22 mouse cellular contexts compared by ENCODE assay signal in genomic region chr5:72205271-72205670, GRCm38 (mm10). TPM values are rescaled to one million over a fixed set of nuclear protein-coding genes. Genes with fewer than 3 reads are reported as not detected.
DNase-seq lines count a peak whose midpoint lies in the region; ATAC-seq and TF ChIP-seq lines count a peak whose summit lies in the region.
"Had no signal": no experiment of that assay in that cellular context is flagged by ENCODE, and none has a peak within 500 bp of the region (broad histone marks: within the 10 kb centered on the region; RNA-seq: fewer than 3 reads in every experiment).

No protein-coding gene starts in this region.

- no peak for TF ChIP-seq EP300 in lung, postnatal 0 days (IDR thresholded peaks at IDR 0.05)
- no peak for TF ChIP-seq EP300 in CH12.LX (IDR thresholded peaks at IDR 0.05; ENCODE audit: low read length)

- ATAC-seq in embryonic facial prominence, embryonic 13.5 days (ENCODE audit: insufficient number of reproducible peaks, insufficient read depth, low FRiP score, low TSS enrichment, low read depth) = no peak
- ATAC-seq in kidney, embryonic 16.5 days (ENCODE audit: low FRiP score, low TSS enrichment) = no peak
- no peak for ATAC-seq in lung, postnatal 0 days
- ATAC-seq: forebrain, embryonic 14.5 days; hindbrain, embryonic 16.5 days had no signal

- TF ChIP-seq CTCF in lung, postnatal 0 days (IDR thresholded peaks at IDR 0.05) = no peak
- TF ChIP-seq CTCF in CH12.LX (conservative IDR thresholded peaks at IDR 0.05 in 1 of 2, IDR thresholded peaks at IDR 0.05 in 1 of 2; ENCODE audit: low read depth in 2 of 2, low read length in 2 of 2) = no peak

- H3K79me2 ChIP-seq in CH12.LX (replicated peaks; ENCODE audit: control insufficient read depth, extremely low read depth, insufficient read depth, poor library complexity, severe bottlenecking) = peaks cover 58% of the 10 kb centered on the region

- no peaks in the 10 kb centered on the region for H3K36me3 ChIP-seq in embryonic facial prominence, embryonic 13.5 days
- H3K36me3 ChIP-seq in embryonic facial prominence, embryonic 10.5 days (replicated peaks) = no peaks in the 10 kb centered on the region
- H3K36me3 ChIP-seq in kidney, embryonic 16.5 days (ENCODE audit: insufficient read depth, low read length) = no peaks in the 10 kb centered on the region
- H3K36me3 ChIP-seq in lung, postnatal 0 days (ENCODE audit: insufficient read depth, low read length) = no peaks in the 10 kb centered on the region
- H3K36me3 ChIP-seq in CH12.LX (replicated peaks in 1 of 2; ENCODE audit: control insufficient read depth in 1 of 2, insufficient read depth in 1 of 2, low read length in 1 of 2) = peaks cover 5 to 28% of the 10 kb centered on the region in 2 experiments
- H3K36me3 ChIP-seq: embryonic facial prominence, embryonic 15.5 days; forebrain, embryonic 10.5 days; heart, embryonic 13.5 days; hindbrain, embryonic 12.5 days had no signal

- TF ChIP-seq POLR2A in CH12.LX (IDR thresholded peaks at IDR 0.05; ENCODE audit: low read depth, low read length) = no peak

- H3K4me2 ChIP-seq in embryonic facial prominence, embryonic 13.5 days = peak overlapping the region; percentile 37
- 0 out of 2 replicates have a peak overlapping the region, but pooled peaks have one; percentile 23 for H3K4me2 ChIP-seq in kidney, embryonic 16.5 days (replicated peaks; ENCODE audit: low read depth, low read length)
- H3K4me2 ChIP-seq in lung, postnatal 0 days (replicated peaks; ENCODE audit: low read depth, low read length) = peak overlapping the region; percentile 11; the same call in 1 of the 2 replicates
- peak overlapping the region; percentile 82 for H3K4me2 ChIP-seq in CH12.LX (ENCODE audit: insufficient read depth, low read depth, poor library complexity, severe bottlenecking)

- no peak overlapping the region for H3K4me3 ChIP-seq in embryonic facial prominence, embryonic 13.5 days
- no peak overlapping the region for H3K4me3 ChIP-seq in embryonic facial prominence, embryonic 10.5 days
- H3K4me3 ChIP-seq in kidney, embryonic 16.5 days (ENCODE audit: low read length) = no peak overlapping the region
- H3K4me3 ChIP-seq in lung, postnatal 0 days (ENCODE audit: low read depth, low read length) = no peak overlapping the region
- peak overlapping the region; percentile 4 to 65 (median 31) for H3K4me3 ChIP-seq in CH12.LX (replicated peaks in 1 of 3; ENCODE audit: low read depth in 2 of 3, low read length in 2 of 3, poor library complexity in 1 of 3)
- H3K4me3 ChIP-seq: erythroblast, embryonic 14.5 days; forebrain, embryonic 10.5 days; hindbrain, embryonic 12.5 days had no signal

- dilution Hi-C loops in CH12.LX (cut with MboI; ENCODE audit: extremely low pct_ligation_motif_present, extremely low pct_unique_long_range_greater_than_20kb, low sequenced_read_pairs) = no loop called here

- no peak overlapping the region for H3K9ac ChIP-seq in embryonic facial prominence, embryonic 13.5 days
- H3K9ac ChIP-seq in kidney, embryonic 16.5 days (replicated peaks; ENCODE audit: low read length) = no peak overlapping the region
- H3K9ac ChIP-seq in lung, postnatal 0 days (replicated peaks; ENCODE audit: low read depth) = no peak overlapping the region
- H3K9ac ChIP-seq in CH12.LX (ENCODE audit: insufficient read depth, low read depth) = no peak overlapping the region
- H3K9ac ChIP-seq: embryonic facial prominence, embryonic 15.5 days; heart, embryonic 13.5 days; hindbrain, embryonic 12.5 days had no signal

- no peak overlapping the region for H3K27ac ChIP-seq in embryonic facial prominence, embryonic 13.5 days
- no peak overlapping the region for H3K27ac ChIP-seq in embryonic facial prominence, embryonic 10.5 days (replicated peaks)
- no peak overlapping the region for H3K27ac ChIP-seq in kidney, embryonic 16.5 days (ENCODE audit: low read length)
- H3K27ac ChIP-seq in lung, postnatal 0 days (ENCODE audit: low read length) = no peak overlapping the region
- no peak overlapping the region for H3K27ac ChIP-seq in CH12.LX (ENCODE audit: insufficient read depth, low read depth)
- H3K27ac ChIP-seq: embryonic facial prominence, embryonic 15.5 days; forebrain, embryonic 10.5 days; heart, embryonic 13.5 days; hindbrain, embryonic 12.5 days had no signal

- 83% methylated on average over 5 of the region's 5 CpGs for WGBS in embryonic facial prominence, embryonic 13.5 days
- 91% methylated on average over 5 of the region's 5 CpGs for WGBS in embryonic facial prominence, embryonic 10.5 days
- 91% methylated on average over 5 of the region's 5 CpGs for WGBS in kidney, embryonic 16.5 days
- 80% methylated on average over 5 of the region's 5 CpGs for WGBS in lung, postnatal 0 days

- peaks cover 17% of the 10 kb centered on the region for H3K4me1 ChIP-seq in embryonic facial prominence, embryonic 13.5 days
- H3K4me1 ChIP-seq in embryonic facial prominence, embryonic 10.5 days = peaks cover 27% of the 10 kb centered on the region
- peaks cover 18% of the 10 kb centered on the region for H3K4me1 ChIP-seq in kidney, embryonic 16.5 days (ENCODE audit: insufficient read depth, low read length)
- peaks cover 16% of the 10 kb centered on the region; the same call in 1 of the 2 replicates for H3K4me1 ChIP-seq in lung, postnatal 0 days (ENCODE audit: insufficient read depth, low read depth, low read length)
- peaks cover 14 to 51% of the 10 kb centered on the region in 2 experiments for H3K4me1 ChIP-seq in CH12.LX (ENCODE audit: control insufficient read depth in 1 of 2, insufficient read depth in 2 of 2)

- H3K27me3 ChIP-seq in embryonic facial prominence, embryonic 13.5 days = no peaks in the 10 kb centered on the region
- H3K27me3 ChIP-seq in embryonic facial prominence, embryonic 10.5 days (replicated peaks; ENCODE audit: low read depth, poor library complexity, severe bottlenecking) = no peaks in the 10 kb centered on the region
- H3K27me3 ChIP-seq in kidney, embryonic 16.5 days (ENCODE audit: insufficient read depth, low read length) = no peaks in the 10 kb centered on the region
- H3K27me3 ChIP-seq in lung, postnatal 0 days (replicated peaks; ENCODE audit: insufficient read depth, low read length) = no peaks in the 10 kb centered on the region
- H3K27me3 ChIP-seq in CH12.LX (replicated peaks) = no peaks in the 10 kb centered on the region
- H3K27me3 ChIP-seq: embryonic facial prominence, embryonic 15.5 days; heart, embryonic 13.5 days; hindbrain, embryonic 12.5 days had no signal

- H3K9me3 ChIP-seq in embryonic facial prominence, embryonic 13.5 days = no peaks in the 10 kb centered on the region
- H3K9me3 ChIP-seq in embryonic facial prominence, embryonic 10.5 days = no peaks in the 10 kb centered on the region
- no peaks in the 10 kb centered on the region for H3K9me3 ChIP-seq in kidney, embryonic 16.5 days (ENCODE audit: low read length)
- no peaks in the 10 kb centered on the region for H3K9me3 ChIP-seq in lung, postnatal 0 days (ENCODE audit: low read length)
- H3K9me3 ChIP-seq in CH12.LX (replicated peaks; ENCODE audit: low read length) = no peaks in the 10 kb centered on the region
- H3K9me3 ChIP-seq: embryonic facial prominence, embryonic 15.5 days; forebrain, embryonic 10.5 days; G1E; heart, embryonic 13.5 days; hindbrain, embryonic 12.5 days had no signal

- no peak for DNase-seq in embryonic facial prominence, embryonic 10.5 days (ENCODE audit: low spot score)
- DNase-seq in kidney, postnatal 25 days = no peak
- DNase-seq in lung, postnatal 0 days (ENCODE audit: low spot score) = no peak
- no peak for DNase-seq in lung, postnatal 10 days
- DNase-seq in CH12.LX (ENCODE audit: extremely low read depth) = peak; percentile 45
- DNase-seq in embryo, embryonic 10 days (ENCODE audit: low spot score) = no peak
- DNase-seq: adrenal gland, adult 8-10 months; adrenal gland, postnatal 36 days; cerebellum, adult 2 months; cerebellum, postnatal 10 days; embryo, embryonic 11 days; heart, postnatal 36 days had no signal

- in situ Hi-C loops in CH12.LX (cut with MboI; ENCODE audit: low pct_ligation_motif_present, low pct_unique_long_range_greater_than_20kb, low sequenced_read_pairs) = no loop called here

- no peak for TF ChIP-seq RAD21 in CH12.LX (IDR thresholded peaks at IDR 0.05; ENCODE audit: low read depth, low read length)

TF ChIP-seq in CH12.LX, 34 proteins besides CTCF, POLR2A, EP300 and RAD21:
- TF ChIP-seq HCFC1 (IDR thresholded peaks at IDR 0.05; ENCODE audit: low read depth, low read length) (no peak), PAX5 (IDR thresholded peaks at IDR 0.05; ENCODE audit: low read length) (no peak), KAT2A (IDR thresholded peaks at IDR 0.05; ENCODE audit: insufficient replicate concordance, low read length) (no peak), SMC3 (IDR thresholded peaks at IDR 0.05; ENCODE audit: low read depth, low read length) (no peak), ZKSCAN1 (IDR thresholded peaks at IDR 0.05; ENCODE audit: borderline replicate concordance, low read depth, low read length) (no peak), SIN3A (IDR thresholded peaks at IDR 0.05; ENCODE audit: low read length) (no peak), NELFE (IDR thresholded peaks at IDR 0.05; ENCODE audit: low read depth, low read length) (no peak), ZC3H11A (IDR thresholded peaks at IDR 0.05; ENCODE audit: low read depth, low read length) (no peak), TCF12 (IDR thresholded peaks at IDR 0.05; ENCODE audit: low read depth, low read length) (no peak), POLR2AphosphoS2 (IDR thresholded peaks at IDR 0.05; ENCODE audit: low read depth, low read length) (no peak), USF1 (IDR thresholded peaks at IDR 0.05; ENCODE audit: low read depth, low read length) (no peak)
TF ChIP-seq in CH12.LX: peak in this region for 0.

RNA-seq across cellular contexts. Expression of gene Commd8, which starts 37.3 kb away (rescaled TPM):
- polyA plus RNA-seq in embryonic facial prominence, embryonic 13.5 days (2015; fragmentation: Nextera tagmentation; extraction: Ambion mirVana) = 151 and 158 TPM in 2 replicates
- polyA plus RNA-seq in embryonic facial prominence, embryonic 10.5 days (2016; fragmentation: Nextera tagmentation; extraction: Ambion mirVana) = 148 and 153 TPM in 2 replicates
- 138 and 144 TPM in 2 replicates for polyA plus RNA-seq in kidney, embryonic 16.5 days (2015; fragmentation: Nextera tagmentation; extraction: Ambion mirVana)
- 106 and 109 TPM in 2 replicates for polyA plus RNA-seq in lung, postnatal 0 days (2015; fragmentation: Nextera tagmentation; extraction: Ambion mirVana)
- 38.5 and 51.2 TPM in 2 replicates for total RNA-seq in CH12.LX (2012; rRNA removed)
- 106 and 134 TPM in 2 replicates for total RNA-seq in CH12.LX (2014; rRNA removed)
- 47.4 and 71.2 TPM in 2 replicates for polyA plus RNA-seq in CH12.LX (2012; ENCODE audit: insufficient read length, low read depth)

Comparison
In these comparisons a context has a peak if more than half of its experiments do, and no peak if none do; other contexts are left out.
1. H3K4me2 ChIP-seq: peak in every context shown above with its lines; median percentile 82 in CH12.LX; 37 in embryonic facial prominence, embryonic 13.5 days; 23 in kidney, embryonic 16.5 days; 11 in lung, postnatal 0 days.
2. H3K4me3 ChIP-seq: peak in CH12.LX (3 of 3); none in embryonic facial prominence, embryonic 13.5 days (single experiment), embryonic facial prominence, embryonic 10.5 days (single experiment), kidney, embryonic 16.5 days (single experiment) and lung, postnatal 0 days (single experiment).